Mouse (Mus musculus) megakaryocyte, embryonic 14.5 days (primary cell): ENCODE results near the gene B4galt5.

Source experiments
- FLI1 ChIP-seq: IDR thresholded peaks from 2 replicates; pipeline ENCODE4 v1.6.1; 2012; ENCODE audit warnings: low read length, inconsistent platforms, mixed read lengths
- GATA1 ChIP-seq: IDR thresholded peaks from 3 replicates; pipeline ENCODE4 v1.6.1; 2012; ENCODE audit warnings: mixed read lengths, low read length, inconsistent platforms, borderline replicate concordance

DNA sequence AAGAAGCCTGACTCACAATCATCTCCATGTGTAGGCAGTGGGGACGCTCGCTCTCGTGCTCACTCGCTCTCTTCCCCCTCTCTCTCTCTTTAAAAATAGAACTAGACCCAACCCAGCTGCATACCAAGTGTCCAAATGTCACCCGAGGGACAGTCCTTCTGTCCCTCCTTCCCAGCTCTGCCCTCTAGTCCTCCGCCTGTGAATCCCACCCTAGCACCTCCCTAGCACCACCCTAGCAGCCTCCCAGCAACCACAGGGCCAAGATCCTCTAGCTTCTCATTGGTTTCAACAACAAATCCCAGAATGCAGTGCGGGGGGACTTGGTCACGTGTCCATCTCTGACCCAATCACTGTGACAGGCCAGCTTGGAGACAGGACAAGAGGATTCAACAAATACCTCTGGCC lies 27.2 kb upstream of the B4galt5 start:
- TF ChIP-seq GATA1 (no peak), FLI1 (no peak)
